Comparison of ENCODE assay signal across 14 mouse cellular contexts in genomic region chr1:133663427-133663826, GRCm38 (mm10). TPM values are rescaled to one million over a fixed set of nuclear protein-coding genes. Genes with fewer than 3 reads are reported as not detected.
A peak's percentile ranks its signal among the peaks of the same experiment; 100 is the strongest.
DNase-seq lines count a peak whose midpoint lies in the region; ATAC-seq and TF ChIP-seq lines count a peak whose summit lies in the region.
"Had no signal": no experiment of that assay in that cellular context is flagged by ENCODE, and none has a peak within 500 bp of the region (broad histone marks: within the 10 kb centered on the region; RNA-seq: fewer than 3 reads in every experiment).

No protein-coding gene starts in this region.

- peaks cover 11 to 19% of the 10 kb centered on the region in 2 experiments for H3K4me1 ChIP-seq in heart, embryonic 14.5 days (ENCODE audit: control insufficient read depth in 2 of 2, insufficient read depth in 2 of 2, low read length in 2 of 2)
- H3K4me1 ChIP-seq in midbrain, embryonic 11.5 days (ENCODE audit: control insufficient read depth, insufficient read depth, low read length): peaks cover 7% of the 10 kb centered on the region
- peaks cover 23% of the 10 kb centered on the region for H3K4me1 ChIP-seq in midbrain, embryonic 15.5 days
- peaks cover 16% of the 10 kb centered on the region for H3K4me1 ChIP-seq in intestine, embryonic 15.5 days (replicated peaks)
- H3K4me1 ChIP-seq in stomach, postnatal 0 days (replicated peaks; ENCODE audit: control insufficient read depth, insufficient read depth): 0 out of 2 replicates have a peak, but pooled peaks cover 3% of the 10 kb centered on the region

- no peak for DNase-seq in heart, adult 8-10 months (ENCODE audit: low spot score)
- peak; percentile 69 for DNase-seq in midbrain, embryonic 11.5 days (ENCODE audit: low spot score, missing footprints)
- no peak for DNase-seq in stomach, postnatal 0 days (ENCODE audit: low spot score)
- DNase-seq in kidney, postnatal 10 days: no peak
- DNase-seq: adrenal gland, postnatal 25 days; cerebellum, adult 11-12 months; kidney, postnatal 25 days; liver, postnatal 0 days; retina, postnatal 1 day had no signal

- no peak for TF ChIP-seq CTCF in stomach, postnatal 0 days (IDR thresholded peaks at IDR 0.05; ENCODE audit: low read depth)

- no peak for ATAC-seq in heart, embryonic 14.5 days (ENCODE audit: insufficient number of reproducible peaks, insufficient read depth, low FRiP score, low read depth)
- ATAC-seq in midbrain, embryonic 11.5 days (ENCODE audit: low FRiP score): no peak
- no peak for ATAC-seq in midbrain, embryonic 15.5 days (replicated peaks)
- ATAC-seq in intestine, embryonic 15.5 days: 0 out of 2 replicates have a peak, but pooled peaks have one; percentile 10
- no peak for ATAC-seq in stomach, postnatal 0 days (ENCODE audit: low FRiP score, low TSS enrichment)
- ATAC-seq: hindbrain, embryonic 16.5 days; liver, postnatal 0 days had no signal

- no peaks in the 10 kb centered on the region for H3K9me3 ChIP-seq in heart, embryonic 14.5 days (ENCODE audit: control insufficient read depth, low read length)
- no peaks in the 10 kb centered on the region for H3K9me3 ChIP-seq in midbrain, embryonic 11.5 days (ENCODE audit: control insufficient read depth, low read length)
- H3K9me3 ChIP-seq in midbrain, embryonic 15.5 days: no peaks in the 10 kb centered on the region
- no peaks in the 10 kb centered on the region for H3K9me3 ChIP-seq in intestine, embryonic 15.5 days
- H3K9me3 ChIP-seq in stomach, postnatal 0 days (ENCODE audit: control insufficient read depth, low read length): no peaks in the 10 kb centered on the region

- WGBS in heart, embryonic 14.5 days: 33% methylated on average over 4 of the region's 4 CpGs
- WGBS in midbrain, embryonic 11.5 days: 85% methylated on average over 4 of the region's 4 CpGs
- 83% methylated on average over 4 of the region's 4 CpGs for WGBS in midbrain, embryonic 15.5 days
- 54% methylated on average over 4 of the region's 4 CpGs for WGBS in intestine, embryonic 15.5 days
- WGBS in stomach, postnatal 0 days: 34% methylated on average over 4 of the region's 4 CpGs

- H3K27ac ChIP-seq in heart, embryonic 14.5 days (replicated peaks in 1 of 2; ENCODE audit: control insufficient read depth in 1 of 2, insufficient read depth in 1 of 2, low read depth in 2 of 2, low read length in 2 of 2): peak overlapping the region; percentile 55 to 61
- no peak overlapping the region for H3K27ac ChIP-seq in midbrain, embryonic 11.5 days (ENCODE audit: low read depth, low read length)
- H3K27ac ChIP-seq in midbrain, embryonic 15.5 days: no peak overlapping the region
- peak overlapping the region; percentile 27; the same call in 1 of the 2 replicates for H3K27ac ChIP-seq in intestine, embryonic 15.5 days
- H3K27ac ChIP-seq in stomach, postnatal 0 days (replicated peaks): peak overlapping the region; percentile 20

- H3K4me2 ChIP-seq in heart, embryonic 14.5 days (ENCODE audit: low read length): no peak overlapping the region
- no peak overlapping the region for H3K4me2 ChIP-seq in midbrain, embryonic 11.5 days
- H3K4me2 ChIP-seq in midbrain, embryonic 15.5 days: no peak overlapping the region
- H3K4me2 ChIP-seq in intestine, embryonic 15.5 days (replicated peaks): no peak overlapping the region
- H3K4me2 ChIP-seq in stomach, postnatal 0 days (replicated peaks; ENCODE audit: low read depth): no peak overlapping the region

- H3K4me3 ChIP-seq in heart, embryonic 14.5 days (ENCODE audit: control insufficient read depth in 1 of 2, insufficient read depth in 1 of 2, low read depth in 1 of 2, low read length in 2 of 2): no peak overlapping the region
- no peak overlapping the region for H3K4me3 ChIP-seq in midbrain, embryonic 11.5 days (ENCODE audit: low read depth, low read length)
- no peak overlapping the region for H3K4me3 ChIP-seq in midbrain, embryonic 15.5 days
- no peak overlapping the region for H3K4me3 ChIP-seq in intestine, embryonic 15.5 days (replicated peaks)
- no peak overlapping the region for H3K4me3 ChIP-seq in stomach, postnatal 0 days (ENCODE audit: low read depth, low read length)

- no peak for TF ChIP-seq EP300 in stomach, postnatal 0 days (optimal IDR thresholded peaks at IDR 0.05)

- peaks cover 14% of the 10 kb centered on the region for H3K36me3 ChIP-seq in heart, embryonic 14.5 days (ENCODE audit: control insufficient read depth, insufficient read depth, low read length)
- H3K36me3 ChIP-seq in midbrain, embryonic 11.5 days (ENCODE audit: control insufficient read depth, insufficient read depth, low read length): no peaks in the 10 kb centered on the region; the same call in 1 of the 2 replicates
- H3K36me3 ChIP-seq in midbrain, embryonic 15.5 days (replicated peaks): no peaks in the 10 kb centered on the region
- H3K36me3 ChIP-seq in intestine, embryonic 15.5 days: no peaks in the 10 kb centered on the region
- peaks cover under 1% of the 10 kb centered on the region; the same call in 1 of the 2 replicates for H3K36me3 ChIP-seq in stomach, postnatal 0 days (ENCODE audit: control insufficient read depth, insufficient read depth, low read length)

- H3K9ac ChIP-seq in heart, embryonic 14.5 days (ENCODE audit: low read length): no peak overlapping the region
- H3K9ac ChIP-seq in midbrain, embryonic 11.5 days (ENCODE audit: low read length): no peak overlapping the region
- H3K9ac ChIP-seq in midbrain, embryonic 15.5 days: no peak overlapping the region
- H3K9ac ChIP-seq in intestine, embryonic 15.5 days: no peak overlapping the region
- no peak overlapping the region for H3K9ac ChIP-seq in stomach, postnatal 0 days (ENCODE audit: low read length)
- H3K9ac ChIP-seq: liver, postnatal 0 days had no signal

- no peaks in the 10 kb centered on the region for H3K27me3 ChIP-seq in heart, embryonic 14.5 days (ENCODE audit: control insufficient read depth, insufficient read depth, low read length)
- no peaks in the 10 kb centered on the region for H3K27me3 ChIP-seq in midbrain, embryonic 11.5 days (ENCODE audit: control insufficient read depth, insufficient read depth, low read length)
- H3K27me3 ChIP-seq in midbrain, embryonic 15.5 days (replicated peaks): no peaks in the 10 kb centered on the region
- H3K27me3 ChIP-seq in intestine, embryonic 15.5 days (replicated peaks): no peaks in the 10 kb centered on the region
- no peaks in the 10 kb centered on the region for H3K27me3 ChIP-seq in stomach, postnatal 0 days (ENCODE audit: control insufficient read depth, insufficient read depth, low read length)

RNA-seq across cellular contexts. Expression of gene Gm38394, which starts 2.3 kb away (rescaled TPM):
- polyA plus RNA-seq in heart, embryonic 14.5 days (2014; fragmentation: Nextera tagmentation; extraction: Ambion mirVana): 6.9 and 8.0 TPM in 2 replicates
- total RNA-seq in heart, adult 8-10 months (2022): 10 to 100 TPM; 11.2 to 15.3 (median 13.6) TPM
- polyA plus RNA-seq in midbrain, embryonic 11.5 days (2014; fragmentation: Nextera tagmentation; extraction: Ambion mirVana): 5.3 and 6.3 TPM in 2 replicates
- polyA plus RNA-seq in midbrain, embryonic 15.5 days (2015; fragmentation: Nextera tagmentation; extraction: Ambion mirVana): 2.6 and 3.1 TPM in 2 replicates
- polyA plus RNA-seq in intestine, embryonic 15.5 days (2015; fragmentation: Nextera tagmentation; extraction: Ambion mirVana): 4.4 and 5.0 TPM in 2 replicates
- polyA plus RNA-seq in stomach, postnatal 0 days (2015; fragmentation: Nextera tagmentation; extraction: Ambion mirVana): 2.4 and 2.7 TPM in 2 replicates

RNA-seq across cellular contexts. Expression of gene Zbed6, which starts 2.7 kb away (rescaled TPM):
- polyA plus RNA-seq in heart, embryonic 14.5 days (2014; fragmentation: Nextera tagmentation; extraction: Ambion mirVana): not detected in 2 replicates
- total RNA-seq in heart, adult 8-10 months (2022): 1 to 10 TPM; 2.0 to 4.7 (median 3.3) TPM
- not detected in 2 replicates for polyA plus RNA-seq in midbrain, embryonic 11.5 days (2014; fragmentation: Nextera tagmentation; extraction: Ambion mirVana)
- polyA plus RNA-seq in midbrain, embryonic 15.5 days (2015; fragmentation: Nextera tagmentation; extraction: Ambion mirVana): not detected in 2 replicates
- not detected in 2 replicates for polyA plus RNA-seq in intestine, embryonic 15.5 days (2015; fragmentation: Nextera tagmentation; extraction: Ambion mirVana)
- polyA plus RNA-seq in stomach, postnatal 0 days (2015; fragmentation: Nextera tagmentation; extraction: Ambion mirVana): not detected in 2 replicates
- polyA plus RNA-seq: hindbrain, embryonic 16.5 days had no signal

RNA-seq across cellular contexts. Expression of gene Lax1, which starts 26.5 kb away (rescaled TPM):
- 0.44 and 0.45 TPM in 2 replicates for polyA plus RNA-seq in heart, embryonic 14.5 days (2014; fragmentation: Nextera tagmentation; extraction: Ambion mirVana)
- total RNA-seq in heart, adult 8-10 months (2022): under 1 TPM in 3 of 4 experiments, not detected in 1; 0.19 to 0.38 (median 0.23) TPM
- 0.19 and 0.20 TPM in 2 replicates for polyA plus RNA-seq in midbrain, embryonic 11.5 days (2014; fragmentation: Nextera tagmentation; extraction: Ambion mirVana)
- 0.09 and 0.14 TPM in 2 replicates for polyA plus RNA-seq in midbrain, embryonic 15.5 days (2015; fragmentation: Nextera tagmentation; extraction: Ambion mirVana)
- polyA plus RNA-seq in intestine, embryonic 15.5 days (2015; fragmentation: Nextera tagmentation; extraction: Ambion mirVana): 0.40 and 0.86 TPM in 2 replicates
- 0.16 and 0.38 TPM in 2 replicates for polyA plus RNA-seq in stomach, postnatal 0 days (2015; fragmentation: Nextera tagmentation; extraction: Ambion mirVana)
- total RNA-seq: adrenal gland, postnatal 25 days; gastrocnemius, adult 8-10 months had no signal
- polyA plus RNA-seq: hindbrain, embryonic 16.5 days had no signal

RNA-seq across cellular contexts. Expression of gene Snrpe, which starts 53.3 kb away (rescaled TPM):
- polyA plus RNA-seq in heart, embryonic 14.5 days (2014; fragmentation: Nextera tagmentation; extraction: Ambion mirVana): 479 and 493 TPM in 2 replicates
- 10 to 100 TPM; 56.9 to 65.9 (median 62.7) TPM for total RNA-seq in heart, adult 8-10 months (2022)
- 778 and 875 TPM in 2 replicates for polyA plus RNA-seq in midbrain, embryonic 11.5 days (2014; fragmentation: Nextera tagmentation; extraction: Ambion mirVana)
- polyA plus RNA-seq in midbrain, embryonic 15.5 days (2015; fragmentation: Nextera tagmentation; extraction: Ambion mirVana): 416 and 427 TPM in 2 replicates
- 625 and 637 TPM in 2 replicates for polyA plus RNA-seq in intestine, embryonic 15.5 days (2015; fragmentation: Nextera tagmentation; extraction: Ambion mirVana)
- 348 and 359 TPM in 2 replicates for polyA plus RNA-seq in stomach, postnatal 0 days (2015; fragmentation: Nextera tagmentation; extraction: Ambion mirVana)

Comparison
In these comparisons a context has a peak if more than half of its experiments do, and no peak if none do; other contexts are left out.
1. H3K27ac ChIP-seq: peak in heart, embryonic 14.5 days (2 of 2), intestine, embryonic 15.5 days (single experiment) and stomach, postnatal 0 days (single experiment); none in midbrain, embryonic 11.5 days (single experiment) and midbrain, embryonic 15.5 days (single experiment).